Mouse (Mus musculus): Measurements from ENCODE around the gene Ipo11.

DNA sequence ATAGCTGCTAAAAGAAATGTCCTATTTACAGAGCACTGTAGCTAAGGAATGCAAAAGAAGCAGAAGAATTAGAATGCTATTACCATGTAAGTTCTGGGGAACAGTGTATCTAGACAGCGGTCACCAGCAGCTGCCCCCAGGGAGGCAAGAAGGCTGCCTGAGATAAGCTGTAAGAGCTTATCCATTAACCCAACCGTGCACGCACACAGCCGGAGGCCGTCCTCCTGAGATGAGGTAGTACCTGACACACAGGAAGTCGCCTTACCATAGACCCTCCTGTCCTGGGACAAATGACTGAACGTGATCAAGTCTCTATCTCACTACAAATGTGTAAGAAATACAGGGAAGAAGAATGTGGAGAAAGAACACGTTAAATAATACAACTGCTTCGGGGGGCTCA, 43.6 kb downstream of the Ipo11 start:
- TF ChIP-seq POLR2A (IDR thresholded peaks at IDR 0.05; ENCODE audit: control insufficient read depth, extremely low read depth, insufficient read depth, low read length, poor library complexity) (no peak), CTCF (IDR thresholded peaks at IDR 0.05; ENCODE audit: borderline replicate concordance, control insufficient read depth, extremely low read depth, insufficient read depth, low read length, poor library complexity) (no peak)

Data from thymus, adult 2 months (tissue).